Mouse (Mus musculus) heart, postnatal 0 days (tissue): ENCODE results near the gene Esrp2. TPM values are rescaled to one million over a fixed set of nuclear protein-coding genes. Genes with fewer than 3 reads are reported as not detected.
A peak's percentile ranks its signal among the peaks of the same experiment; 100 is the strongest.

Experiments used
- ATAC-seq: fragments of 200-750 bp; cut with Nextera tagmentation; 2 replicates; pipeline ENCODE4 v1.8.0; 2017; ENCODE audit warnings: low read depth, moderate number of reproducible peaks, moderate library complexity; ENCODE audit not compliant: insufficient read depth
- DNase-seq: peaks from one replicate; pipeline ENCODE4 v3.0.0-alpha.2; 2016; ENCODE audit warnings: low spot score
- H3K27ac ChIP-seq: fragments of 300-500 bp; sonication (generic); 2 replicates; pipeline ENCODE4 v1.5.1; 2014; ENCODE audit warnings: low read depth, mild to moderate bottlenecking
- H3K27me3 ChIP-seq: fragments of 300-500 bp; sonication (generic); 2 replicates; pipeline ENCODE4 v1.6.1; 2014; ENCODE audit warnings: low read length, mixed read lengths; ENCODE audit not compliant: control insufficient read depth, insufficient read depth
- H3K36me3 ChIP-seq: fragments of 300-500 bp; sonication (generic); replicated peaks from 2 replicates; pipeline ENCODE4 v1.6.1; 2014; ENCODE audit warnings: low read length, mixed read lengths; ENCODE audit not compliant: control insufficient read depth, insufficient read depth
- H3K4me1 ChIP-seq: fragments of 300-500 bp; sonication (generic); 2 replicates; pipeline ENCODE4 v1.6.1; 2014; ENCODE audit warnings: antibody characterized with exemption; ENCODE audit not compliant: control insufficient read depth, insufficient read depth
- H3K4me2 ChIP-seq: fragments of 300-500 bp; sonication (generic); 2 replicates; pipeline ENCODE4 v1.6.1; 2014; ENCODE audit warnings: low read depth, mild to moderate bottlenecking, low read length, moderate library complexity
- H3K4me3 ChIP-seq: fragments of 300-500 bp; sonication (generic); 2 replicates; pipeline ENCODE4 v1.5.1; 2014; ENCODE audit warnings: low read depth, low read length
- H3K9ac ChIP-seq: fragments of 300-500 bp; sonication (generic); replicated peaks from 2 replicates; pipeline ENCODE4 v1.6.1; 2014; ENCODE audit warnings: low read depth, low read length, mixed read lengths
- H3K9me3 ChIP-seq: fragments of 300-500 bp; sonication (generic); replicated peaks from 2 replicates; pipeline ENCODE4 v1.6.1; 2016; ENCODE audit warnings: low read length; ENCODE audit not compliant: control insufficient read depth
- CTCF ChIP-seq: IDR thresholded peaks from 2 replicates; pipeline ENCODE4 v1.5.1; 2016; ENCODE audit warnings: antibody characterized with exemption, control low read depth, low read depth
- EP300 ChIP-seq: IDR thresholded peaks from 2 replicates; pipeline ENCODE4 v1.6.1; 2016; ENCODE audit warnings: antibody characterized with exemption, low read depth
- WGBS: fragments of 180-500 bp; shearing (Covaris S2); extraction: QIAGEN DNeasy Blood & Tissue Kit; methylation state at CpG from one replicate; pipeline ENCODE4 v1.1.7; 2014; 5-methylcytosine and 5-hydroxymethylcytosine counted together
- polyA plus RNA-seq: library from polyadenylated mRNA; unstranded; fragments of >200 nt; fragmentation: Nextera tagmentation; extraction: Ambion mirVana; gene quantifications from 2 replicates; pipeline ENCODE4 v1.2.1, GENCODE M21; 2015
- total RNA-seq: library from RNA; depleted of rRNA; stranded (reverse); fragments of >200 nt; gene quantifications from 2 replicates; pipeline ENCODE4 v1.2.3, GENCODE M21; 2014; ENCODE audit warnings: low replicate concordance

The Esrp2 gene
- total and polyA plus RNA-seq, 2 experiments from 2014 or later, result 0.31 to 10.6 TPM

- TF ChIP-seq CTCF (no peak), EP300 (no peak)
- 22% methylated on average over 1 of the region's 1 CpGs for whole genome bisulfite sequencing
- ATAC-seq (no peak), DNase-seq (no peak)
- H3K9me3 ChIP-seq, result no peaks in the 10 kb centered on the region
- H3K4me3 ChIP-seq, result no peak overlapping the region
- H3K4me1 ChIP-seq, result no peaks in the 10 kb centered on the region
- H3K36me3 ChIP-seq, result no peaks in the 10 kb centered on the region
- no peaks in the 10 kb centered on the region for H3K27me3 ChIP-seq
- no peak overlapping the region for H3K4me2 ChIP-seq
- no peak overlapping the region for H3K27ac ChIP-seq
- H3K9ac ChIP-seq, result no peak overlapping the region
These were observed 40.1 kb upstream of the Esrp2 start for GRCm38 (mm10) chr8:106176891-106177290.

- 76% methylated on average over 3 of the region's 3 CpGs for WGBS
- Histone ChIP-seq H3K4me2 (no peak overlapping the region), H3K9me3 (no peaks in the 10 kb centered on the region), H3K4me1 (no peaks in the 10 kb centered on the region; the same call in 1 of the 2 replicates), H3K27me3 (no peaks in the 10 kb centered on the region), H3K4me3 (no peak overlapping the region), H3K36me3 (no peaks in the 10 kb centered on the region), H3K27ac (no peak overlapping the region), H3K9ac (no peak overlapping the region)
- no peak for DNase-seq
- TF ChIP-seq CTCF (no peak), EP300 (no peak)
- ATAC-seq, result no peak
These were observed 36.8 kb upstream of the Esrp2 start for GRCm38 (mm10) chr8:106173566-106173965.

- Histone ChIP-seq H3K4me2 (peak overlapping the region; percentile 97), H3K9me3 (no peaks in the 10 kb centered on the region), H3K27ac (no peak overlapping the region), H3K4me1 (peaks cover 8% of the 10 kb centered on the region; the same call in 1 of the 2 replicates), H3K4me3 (peak overlapping the region; percentile 82), H3K36me3 (no peaks in the 10 kb centered on the region), H3K27me3 (no peaks in the 10 kb centered on the region), H3K9ac (peak overlapping the region; percentile 75)
- WGBS, result 25% methylated on average over 6 of the region's 6 CpGs
- ATAC-seq, result no peak
- TF ChIP-seq CTCF (no peak), EP300 (no peak)
- DNase-seq, result no peak
These were observed 33.2 kb upstream of the Esrp2 start for GRCm38 (mm10) chr8:106169934-106170480.

GRCm38 (mm10) chr8:106169017-106169933, 32.5 kb upstream of the Esrp2 start:
- DNase-seq (peak; percentile 33), ATAC-seq (peak; percentile 59)
- TF ChIP-seq CTCF (no peak), EP300 (no peak)
- H3K27me3 ChIP-seq, result no peaks in the 10 kb centered on the region
- peak overlapping the region; percentile 82 for H3K4me3 ChIP-seq
- no peaks in the 10 kb centered on the region for H3K9me3 ChIP-seq
- H3K9ac ChIP-seq, result peak overlapping the region; percentile 75
- H3K27ac ChIP-seq, result peak overlapping the region; percentile 52
- peaks cover 8% of the 10 kb centered on the region; the same call in 1 of the 2 replicates for H3K4me1 ChIP-seq
- no peaks in the 10 kb centered on the region for H3K36me3 ChIP-seq
- WGBS, result 1% methylated on average over 54 of the region's 54 CpGs
- H3K4me2 ChIP-seq, result peak overlapping the region; percentile 97

GRCm38 (mm10) chr8:106168356-106169016, 31.7 kb upstream of the Esrp2 start, which contains the start of gene Slc7a6:
TSS of gene Slc7a6 (plus strand) at chr8:106168857.
- WGBS, result under 1% methylated on average over 43 of the region's 59 CpGs
- Histone ChIP-seq H3K9me3 (no peaks in the 10 kb centered on the region), H3K4me2 (peak within 1 kb of the TSS; percentile 97), H3K4me1 (peaks cover 8% of the 10 kb centered on the region; the same call in 1 of the 2 replicates), H3K4me3 (peak within 1 kb of the TSS; percentile 82), H3K9ac (peak within 1 kb of the TSS; percentile 75), H3K27ac (peak within 1 kb of the TSS; percentile 52), H3K36me3 (peaks cover 7% of the 10 kb centered on the region; the same call in 1 of the 2 replicates), H3K27me3 (no peaks in the 10 kb centered on the region)
- DNase-seq (peak; percentile 44), ATAC-seq (peak; percentile 79)
- TF ChIP-seq CTCF (no peak), EP300 (no peak)
